Mouse (Mus musculus) heart, embryonic 14.5 days (tissue): ENCODE measurements around the gene Vps13d. TPM values are rescaled to one million over a fixed set of nuclear protein-coding genes. Genes with fewer than 3 reads are reported as not detected.

Source experiments
- ATAC-seq: fragments of 200-750 bp; cut with Nextera tagmentation; 2 replicates; pipeline ENCODE4 v1.8.0; 2017; ENCODE audit warnings: low read depth, moderate TSS enrichment; ENCODE audit not compliant: insufficient number of reproducible peaks, insufficient read depth, low FRiP score
- H3K27ac ChIP-seq, 2 experiments: fragments of 200-500 bp in 1 of 2; fragments of 300-500 bp in 1 of 2; sonication (generic) in 1 of 2; replicated peaks in 1 of 2; 2 replicates each; pipeline ENCODE4 v1.5.1; 2012 to 2014; ENCODE audit warnings: low read depth in 2 of 2, low read length in 2 of 2, control low read depth in 1 of 2, mild to moderate bottlenecking in 1 of 2, mixed read lengths in 1 of 2; ENCODE audit not compliant: control insufficient read depth in 1 of 2, insufficient read depth in 1 of 2
- H3K27me3 ChIP-seq: fragments of 300-500 bp; sonication (generic); 2 replicates; pipeline ENCODE4 v1.6.1; 2014; ENCODE audit warnings: mild to moderate bottlenecking, low read length, control low read depth; ENCODE audit not compliant: control insufficient read depth, insufficient read depth
- H3K36me3 ChIP-seq: fragments of 300-500 bp; sonication (generic); 2 replicates; pipeline ENCODE4 v1.6.1; 2014; ENCODE audit warnings: mild to moderate bottlenecking, control low read depth, low read length, mixed read lengths; ENCODE audit not compliant: control insufficient read depth, insufficient read depth
- H3K4me1 ChIP-seq, 2 experiments: fragments of 200-500 bp in 1 of 2; fragments of 300-500 bp in 1 of 2; sonication (generic) in 1 of 2; 2 replicates each; pipeline ENCODE4 v1.6.1; 2012 to 2014; ENCODE audit warnings: low read length in 2 of 2, control low read depth in 1 of 2, mixed read lengths in 1 of 2; ENCODE audit not compliant: control insufficient read depth in 2 of 2, insufficient read depth in 2 of 2
- H3K4me2 ChIP-seq: fragments of 300-500 bp; sonication (generic); 2 replicates; pipeline ENCODE4 v1.6.1; 2014; ENCODE audit warnings: mild to moderate bottlenecking, low read length
- H3K4me3 ChIP-seq, 2 experiments: fragments of 200-500 bp in 1 of 2; fragments of 300-500 bp in 1 of 2; sonication (generic) in 1 of 2; 2 replicates each; pipeline ENCODE4 v1.5.1; 2012 to 2014; ENCODE audit warnings: low read length in 2 of 2, mild to moderate bottlenecking in 2 of 2, control low read depth in 1 of 2, low read depth in 1 of 2, moderate library complexity in 1 of 2; ENCODE audit not compliant: control insufficient read depth in 1 of 2, insufficient read depth in 1 of 2
- H3K9ac ChIP-seq: fragments of 300-500 bp; sonication (generic); 2 replicates; pipeline ENCODE4 v1.6.1; 2014; ENCODE audit warnings: mild to moderate bottlenecking, low read length
- H3K9me3 ChIP-seq: fragments of 300-500 bp; sonication (generic); 2 replicates; pipeline ENCODE4 v1.6.1; 2016; ENCODE audit warnings: low read length, control low read depth; ENCODE audit not compliant: control insufficient read depth
- WGBS: fragments of 180-500 bp; shearing (Covaris S2); extraction: QIAGEN DNeasy Blood & Tissue Kit; methylation state at CpG from one replicate; pipeline ENCODE4 v1.1.7; 2014; 5-methylcytosine and 5-hydroxymethylcytosine counted together
- polyA plus RNA-seq: library from polyadenylated mRNA; unstranded; fragments of >200 nt; fragmentation: Nextera tagmentation; extraction: Ambion mirVana; gene quantifications from 2 replicates; pipeline ENCODE4 v1.2.1, GENCODE M21; 2014

The Vps13d gene
- polyA plus RNA-seq, 1 experiment from 2014 or later, result 11.9 TPM

- Histone ChIP-seq H3K4me1 (peaks cover 15 to 18% of the 10 kb centered on the region in 2 experiments), H3K36me3 (no peaks in the 10 kb centered on the region), H3K27ac (no peak overlapping the region), H3K9me3 (no peaks in the 10 kb centered on the region), H3K27me3 (no peaks in the 10 kb centered on the region), H3K4me3 (no peak overlapping the region), H3K9ac (no peak overlapping the region), H3K4me2 (no peak overlapping the region)
- ATAC-seq, result no peak
- WGBS, result 25% methylated on average over 1 of the region's 1 CpGs
Measured at GRCm38 (mm10) chr4:144934501-144934900, 260.3 kb downstream of the Vps13d start.

DNA sequence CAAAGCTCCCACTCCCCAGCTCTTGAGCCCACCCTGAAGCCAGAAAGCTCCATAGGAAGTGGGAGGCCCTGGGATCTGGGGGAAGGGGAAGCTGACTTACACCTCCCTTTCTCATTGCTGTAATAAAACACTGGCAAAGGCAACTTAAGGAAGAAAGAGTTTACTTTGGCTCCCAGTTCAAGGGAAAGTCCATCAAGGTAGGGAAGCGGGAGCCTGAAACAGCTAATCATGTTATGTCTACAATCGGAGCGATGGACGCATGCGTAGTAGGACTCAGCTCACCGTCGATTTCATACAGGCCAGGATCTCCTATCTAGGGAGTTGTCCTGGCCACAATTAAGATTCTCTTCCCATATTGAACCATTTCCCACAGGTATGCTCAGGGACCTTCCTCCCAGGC is 263.6 kb downstream of the Vps13d start:
- Histone ChIP-seq H3K4me1 (peaks cover 18 to 21% of the 10 kb centered on the region in 2 experiments), H3K9me3 (no peaks in the 10 kb centered on the region), H3K9ac (no peak overlapping the region), H3K4me2 (peak overlapping the region; percentile 36; the same call in 1 of the 2 replicates), H3K36me3 (peaks cover 14% of the 10 kb centered on the region; the same call in 1 of the 2 replicates), H3K27me3 (no peaks in the 10 kb centered on the region), H3K27ac (peak overlapping the region; percentile 68 to 94; a peak in 3 of 4 replicates), H3K4me3 (no peak overlapping the region)
- 84% methylated on average over 7 of the region's 7 CpGs for WGBS
- ATAC-seq, result no peak

DNA sequence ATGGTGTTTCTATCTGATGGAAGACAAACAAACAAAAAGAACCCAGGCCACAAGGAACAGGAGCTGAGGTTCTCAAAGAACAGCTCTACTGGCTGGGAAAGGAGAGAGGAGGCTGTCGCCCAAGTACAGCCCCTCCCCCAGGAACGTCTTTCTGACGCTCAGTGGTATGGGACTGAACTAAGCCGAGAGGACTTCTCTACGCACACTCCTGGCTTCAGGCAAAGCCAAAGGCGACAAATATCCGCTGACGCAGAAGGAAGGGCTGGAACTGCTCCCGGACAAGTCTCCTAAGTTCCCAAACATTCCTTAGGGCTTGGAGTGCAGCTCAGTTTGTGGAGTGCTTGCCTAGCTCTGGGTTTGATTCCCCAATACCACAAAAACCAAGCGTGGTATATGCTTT is 264.4 kb downstream of the Vps13d start:
- no peaks in the 10 kb centered on the region for H3K27me3 ChIP-seq
- peaks cover 19 to 21% of the 10 kb centered on the region in 2 experiments for H3K4me1 ChIP-seq
- peak overlapping the region; percentile 68 to 94 for H3K27ac ChIP-seq
- no peaks in the 10 kb centered on the region for H3K9me3 ChIP-seq
- peak; percentile 81 for ATAC-seq
- peak overlapping the region; percentile 36 for H3K4me2 ChIP-seq
- H3K9ac ChIP-seq, result peak overlapping the region; percentile 45; the same call in 1 of the 2 replicates
- no peak overlapping the region for H3K4me3 ChIP-seq
- H3K36me3 ChIP-seq, result peaks cover 14% of the 10 kb centered on the region; the same call in 1 of the 2 replicates
- WGBS, result 6% methylated on average over 10 of the region's 10 CpGs

DNA sequence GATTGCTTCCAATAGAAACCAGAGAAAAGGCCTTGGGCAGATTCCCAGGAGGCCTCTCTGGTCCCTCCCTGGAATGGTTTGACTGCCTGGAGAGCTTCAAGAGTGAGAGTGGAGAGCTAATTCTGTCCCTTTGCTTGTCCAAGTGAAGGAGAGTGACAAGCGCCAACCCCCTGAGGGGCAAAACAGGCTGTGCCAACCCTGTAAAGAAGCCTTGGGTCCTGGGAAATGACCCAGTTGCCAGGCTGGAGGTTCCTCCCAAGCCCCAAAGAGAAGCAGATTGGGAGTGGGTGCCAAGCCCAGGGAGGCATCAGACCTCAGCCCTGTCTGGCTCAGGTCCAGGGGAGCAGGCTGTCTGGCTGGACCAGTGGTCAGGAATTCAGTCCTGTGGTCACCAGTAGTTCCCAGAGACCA is 265.0 kb downstream of the Vps13d start:
- peaks cover 19 to 21% of the 10 kb centered on the region in 2 experiments for H3K4me1 ChIP-seq
- H3K9ac ChIP-seq, result peak overlapping the region; percentile 45; the same call in 1 of the 2 replicates
- H3K27me3 ChIP-seq, result no peaks in the 10 kb centered on the region
- WGBS, result 38% methylated on average over 1 of the region's 1 CpGs
- peak overlapping the region; percentile 36 for H3K4me2 ChIP-seq
- H3K9me3 ChIP-seq, result no peaks in the 10 kb centered on the region
- H3K27ac ChIP-seq, result peak overlapping the region; percentile 68 to 94
- ATAC-seq, result peak; percentile 36; the same call in 1 of the 2 replicates
- no peak overlapping the region for H3K4me3 ChIP-seq
- peaks cover 14% of the 10 kb centered on the region; the same call in 1 of the 2 replicates for H3K36me3 ChIP-seq

DNA sequence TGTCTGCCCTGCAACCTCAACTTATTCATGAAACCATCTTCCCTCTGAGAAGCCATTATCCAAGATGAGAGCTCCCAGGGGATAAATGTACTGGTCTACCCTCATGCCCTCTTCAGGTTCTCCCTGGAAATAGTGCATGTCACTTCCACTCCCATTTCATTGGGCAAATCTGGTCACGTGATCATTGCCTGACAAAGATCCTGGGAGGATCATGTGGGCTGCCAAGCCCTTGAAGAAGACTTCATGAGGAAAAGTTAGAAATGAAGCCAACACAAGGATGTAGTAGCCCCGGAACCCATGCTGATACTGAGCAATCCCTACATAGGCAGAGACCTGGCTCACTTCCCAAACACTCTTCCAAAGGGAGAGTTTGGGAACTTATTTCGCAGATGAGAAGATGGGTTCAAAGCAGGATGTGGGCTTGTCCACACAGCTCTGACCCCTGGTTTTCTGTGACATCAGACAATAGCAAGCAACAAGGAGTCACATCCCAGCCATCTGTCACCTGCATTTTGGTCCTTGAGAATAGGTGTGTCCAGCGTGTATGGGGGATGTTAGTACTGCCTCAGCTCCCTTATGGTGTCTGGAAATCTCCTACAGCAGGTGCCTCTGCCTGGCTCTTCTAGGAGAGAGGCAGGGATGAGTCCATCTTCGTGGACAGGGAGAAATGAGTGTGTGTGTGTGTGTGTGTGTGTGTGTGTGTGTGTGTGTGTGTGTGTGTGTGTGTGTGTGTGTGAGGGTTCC is 265.9 kb downstream of the Vps13d start:
- H3K36me3 ChIP-seq, result peaks cover 14% of the 10 kb centered on the region; the same call in 1 of the 2 replicates
- no peak overlapping the region for H3K4me2 ChIP-seq
- ATAC-seq, result no peak
- peaks cover 19 to 21% of the 10 kb centered on the region in 2 experiments for H3K4me1 ChIP-seq
- H3K4me3 ChIP-seq, result no peak overlapping the region
- peak overlapping the region in 1 of 2 experiments; percentile 94; a peak in 2 of 4 replicates for H3K27ac ChIP-seq
- no peaks in the 10 kb centered on the region for H3K27me3 ChIP-seq
- no peak overlapping the region for H3K9ac ChIP-seq
- WGBS, result 80% methylated on average over 5 of the region's 5 CpGs
- no peaks in the 10 kb centered on the region for H3K9me3 ChIP-seq

Other genes with a start within 250 kb of the Vps13d start
- gene Tnfrsf1b, start 51.9 kb upstream of the Vps13d start, polyA plus RNA-seq, result 3.4 and 3.7 TPM in 2 replicates
- 0.09 TPM in 1 of 2 replicates, not detected in the other for gene Tnfrsf8, start 120.2 kb upstream of the Vps13d start, polyA plus RNA-seq